Mouse (Mus musculus): ENCODE measurements around the gene Hoxd8.

The Hoxd8 gene

GRCm38 (mm10) chr2:74670632-74671188, 33.7 kb upstream of the Hoxd8 start:
- DNase-seq, result no peak

DNA sequence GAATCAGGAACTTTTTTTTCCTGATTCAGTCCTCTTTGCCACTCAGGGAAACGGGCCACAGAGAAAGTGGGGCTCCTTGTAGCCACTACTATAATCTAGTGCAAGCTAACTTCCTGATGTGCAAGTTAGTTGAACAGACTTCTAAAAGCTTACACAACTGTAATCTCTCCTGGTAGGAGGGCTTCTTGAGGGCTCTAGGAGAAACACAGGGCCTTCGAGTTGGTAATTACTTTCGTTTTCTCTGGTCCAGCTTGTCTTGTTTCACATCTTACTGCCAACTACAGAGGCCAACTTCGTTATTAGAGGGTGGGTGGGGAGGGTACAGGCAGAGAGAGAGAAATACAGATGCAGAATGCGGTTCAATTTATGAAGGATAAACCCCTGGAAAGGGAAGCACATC, 32.6 kb upstream of the Hoxd8 start:
- DNase-seq, result no peak

DNA sequence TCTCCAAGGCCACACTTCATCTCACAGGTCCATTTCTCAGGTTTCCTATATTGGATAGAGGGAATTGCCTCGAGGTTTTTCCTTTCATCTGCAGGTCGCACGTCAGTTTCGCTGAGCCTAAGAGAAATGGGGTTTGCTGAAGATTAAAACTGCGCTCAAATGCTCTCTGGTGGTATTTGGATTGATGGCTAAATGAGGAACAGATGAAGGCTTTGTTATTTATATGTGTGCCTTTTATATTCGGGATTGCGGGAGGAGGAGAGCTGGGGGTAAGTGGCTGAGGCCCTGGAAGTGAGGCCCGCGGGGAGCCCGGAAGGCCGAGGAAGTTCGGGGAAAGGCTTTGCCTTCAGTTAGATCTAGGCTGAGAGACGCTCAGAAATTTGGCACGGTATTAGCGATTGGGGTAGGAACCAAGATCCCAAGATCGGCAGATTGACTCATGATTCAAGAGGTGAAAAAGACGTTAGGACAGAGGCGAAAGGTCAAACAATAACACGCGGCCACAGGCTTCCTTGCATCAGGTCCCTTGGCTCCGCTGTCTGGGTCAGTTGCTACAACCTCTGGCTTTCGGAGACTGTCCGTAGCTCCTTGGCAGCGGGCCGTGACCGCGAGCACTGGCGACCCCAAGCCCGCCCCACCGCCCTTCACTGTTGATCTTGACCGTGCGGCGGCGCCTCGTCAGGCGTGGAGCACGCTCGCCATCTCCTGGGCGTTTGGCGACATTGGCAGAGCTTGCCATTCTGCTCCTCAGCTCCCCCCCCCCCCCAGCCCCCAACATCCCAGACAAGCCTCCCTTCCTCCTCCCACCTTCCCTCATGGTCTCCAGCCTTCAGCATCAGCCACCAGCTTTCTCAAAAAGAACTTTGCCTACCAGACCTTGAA, 31.7 kb upstream of the Hoxd8 start:
- DNase-seq, result peak; percentile 91

DNA sequence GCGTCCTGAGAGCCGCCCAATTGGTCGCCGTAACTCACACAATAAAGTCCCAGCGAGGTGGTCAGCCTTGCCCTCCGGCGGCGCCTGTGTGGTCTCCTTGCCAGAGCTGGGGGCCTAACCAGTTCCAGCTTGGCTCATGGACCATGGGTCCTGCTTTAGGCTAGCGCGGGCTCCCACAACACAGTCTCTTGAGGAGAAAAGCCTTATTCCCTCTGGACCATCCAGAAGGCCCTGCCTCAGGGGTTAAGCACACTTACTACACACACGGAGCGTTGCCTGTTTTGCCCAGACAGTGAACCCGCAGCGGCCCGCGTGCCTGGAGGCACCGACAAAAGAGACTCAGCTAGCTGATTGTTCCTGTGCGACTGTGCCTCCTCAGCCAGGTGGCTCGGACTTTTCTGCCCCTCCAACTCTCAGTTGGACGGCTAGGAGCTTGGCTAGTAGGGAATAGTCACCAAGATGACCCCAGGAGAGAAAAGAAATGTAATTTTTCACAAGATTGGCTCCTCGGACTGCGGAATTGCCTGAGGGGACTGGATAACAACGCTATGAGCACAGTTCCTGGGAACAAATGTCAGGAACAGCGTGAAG, 30.5 kb upstream of the Hoxd8 start:
- DNase-seq, result peak; percentile 80

DNA sequence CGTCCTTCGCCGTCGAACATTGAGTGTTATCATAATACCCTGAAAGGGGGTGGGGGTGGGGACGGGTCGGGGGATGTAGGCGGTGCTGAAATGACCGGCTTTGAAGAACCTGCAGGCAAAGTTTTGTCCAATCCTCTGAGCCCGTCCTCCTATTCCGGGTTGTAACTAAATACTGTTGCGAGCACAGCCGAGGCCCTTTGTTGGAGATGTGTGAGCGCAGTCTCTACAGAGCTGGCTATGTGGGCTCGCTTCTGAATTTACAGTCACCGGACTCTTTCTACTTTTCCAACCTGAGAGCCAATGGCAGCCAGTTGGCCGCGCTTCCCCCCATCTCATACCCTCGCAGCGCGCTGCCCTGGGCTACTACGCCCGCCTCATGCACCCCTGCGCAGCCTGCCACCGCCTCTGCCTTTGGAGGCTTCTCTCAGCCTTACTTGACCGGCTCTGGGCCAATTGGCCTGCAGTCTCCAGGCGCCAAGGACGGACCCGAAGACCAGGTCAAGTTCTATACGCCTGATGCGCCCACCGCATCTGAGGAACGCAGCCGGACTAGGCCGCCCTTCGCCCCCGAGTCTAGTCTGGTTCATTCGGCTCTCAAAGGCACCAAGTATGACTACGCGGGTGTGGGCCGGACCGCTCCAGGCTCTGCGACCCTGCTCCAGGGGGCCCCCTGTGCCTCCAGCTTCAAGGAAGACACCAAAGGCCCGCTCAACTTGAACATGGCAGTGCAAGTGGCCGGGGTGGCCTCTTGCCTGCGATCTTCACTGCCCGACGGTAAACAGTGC, 29.3 kb upstream of the Hoxd8 start, which contains the start of gene Hoxd12:
TSS of gene Hoxd12 (plus strand) at position 133 of the 785 bp plus-strand sequence.
- DNase-seq, result peak; percentile 83

DNA sequence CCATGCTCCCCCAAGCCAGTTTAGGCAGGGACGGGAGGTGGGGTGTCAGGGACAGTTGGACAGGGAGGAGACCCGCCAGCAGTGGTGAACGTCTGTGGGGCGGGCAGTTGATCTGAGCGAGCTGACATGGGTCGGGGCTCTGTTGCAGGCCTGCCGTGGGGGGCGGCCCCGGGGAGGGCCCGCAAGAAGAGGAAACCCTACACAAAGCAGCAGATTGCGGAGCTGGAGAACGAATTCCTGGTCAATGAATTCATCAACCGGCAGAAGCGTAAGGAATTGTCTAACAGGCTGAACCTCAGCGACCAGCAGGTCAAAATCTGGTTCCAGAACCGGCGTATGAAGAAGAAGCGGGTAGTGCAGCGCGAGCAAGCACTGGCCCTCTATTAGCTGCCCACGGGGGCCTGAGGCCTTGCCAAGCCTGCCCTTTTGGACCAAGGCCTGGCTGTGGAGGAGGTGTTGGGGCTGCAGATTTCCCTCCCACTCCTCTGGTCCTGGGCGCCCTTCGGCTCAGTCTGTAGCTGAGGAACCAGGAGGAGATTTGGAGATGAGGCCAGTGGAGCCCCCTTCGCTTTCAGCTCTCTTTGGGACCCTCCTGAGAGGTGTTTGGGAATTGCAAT, 28.6 kb upstream of the Hoxd8 start:
- DNase-seq, result peak; percentile 78

- DNase-seq, result peak; percentile 74
Observed at GRCm38 (mm10) chr2:74676376-74677052, 27.9 kb upstream of the Hoxd8 start.

- DNase-seq, result peak; percentile 65
Observed at GRCm38 (mm10) chr2:74677106-74677505, 27.3 kb upstream of the Hoxd8 start.

GRCm38 (mm10) chr2:74678891-74679595, 25.4 kb upstream of the Hoxd8 start, which contains the start of gene Hoxd11:
Gene Hoxd11, plus strand, starts transcription at chr2:74679557.
- DNase-seq, result peak; percentile 52

- peak; percentile 79 for DNase-seq
Observed at GRCm38 (mm10) chr2:74679596-74679971, 24.8 kb upstream of the Hoxd8 start.

DNA sequence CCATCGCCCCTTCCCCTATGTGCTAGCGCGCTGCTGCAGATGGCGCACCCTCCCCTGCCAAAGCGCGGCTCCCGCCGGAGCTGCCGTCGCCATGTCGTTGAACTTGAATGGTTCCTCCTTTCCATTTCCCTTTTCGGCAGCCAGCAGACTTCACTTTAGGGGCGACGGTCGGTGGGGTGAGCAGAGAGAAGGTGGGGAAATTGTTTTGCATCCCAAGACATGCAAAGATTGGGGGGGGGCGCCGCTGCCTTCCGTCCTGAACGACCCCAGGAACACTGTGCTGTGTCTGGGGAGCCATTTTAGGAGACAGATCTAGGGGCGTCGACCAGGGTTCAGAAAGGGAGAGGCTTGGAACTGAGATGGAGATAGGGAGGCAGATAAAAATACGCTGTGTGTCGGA, 24.4 kb upstream of the Hoxd8 start:
- DNase-seq, result no peak

DNA sequence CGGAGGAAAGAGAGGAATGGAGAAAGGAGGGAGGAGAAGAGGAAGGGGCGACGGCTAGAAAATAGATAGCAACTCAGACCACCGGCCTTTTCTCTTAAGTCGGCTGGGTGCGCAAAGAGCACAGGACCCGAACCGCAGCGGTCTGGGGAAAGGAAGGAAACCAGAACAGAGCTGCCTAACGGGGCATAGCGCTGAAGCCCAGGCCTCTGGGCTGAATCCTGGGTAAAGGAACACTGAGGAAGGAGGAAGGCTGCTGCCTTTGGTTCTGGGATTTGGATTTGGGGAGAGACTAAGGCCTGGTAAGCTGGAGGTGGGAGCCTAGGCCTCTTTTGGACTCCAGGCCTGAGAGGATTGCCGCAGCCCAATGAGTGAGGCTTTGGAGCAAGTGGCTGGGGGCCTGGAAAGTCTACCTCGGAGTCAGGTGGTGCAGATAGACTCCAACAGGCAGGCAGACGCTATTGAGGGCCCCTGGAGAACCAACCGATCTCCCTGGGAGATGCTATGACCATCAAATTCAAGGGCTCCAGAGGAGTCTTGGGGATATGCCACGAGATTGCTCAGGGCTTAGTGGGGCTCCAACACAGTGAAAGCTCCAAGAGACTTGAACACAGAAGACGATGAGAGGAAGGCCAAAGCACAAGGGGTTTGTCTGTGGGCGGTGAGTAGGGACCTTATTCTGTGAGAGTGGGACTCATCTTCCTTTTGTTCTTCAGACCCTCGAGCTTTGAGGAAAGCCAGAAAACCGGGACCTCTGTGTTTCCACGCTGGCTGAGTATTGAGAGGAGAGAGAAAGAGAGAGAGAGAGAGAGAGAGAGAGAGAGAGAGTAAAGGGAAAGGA, 23.6 kb upstream of the Hoxd8 start:
- peak; percentile 53 for DNase-seq

DNA sequence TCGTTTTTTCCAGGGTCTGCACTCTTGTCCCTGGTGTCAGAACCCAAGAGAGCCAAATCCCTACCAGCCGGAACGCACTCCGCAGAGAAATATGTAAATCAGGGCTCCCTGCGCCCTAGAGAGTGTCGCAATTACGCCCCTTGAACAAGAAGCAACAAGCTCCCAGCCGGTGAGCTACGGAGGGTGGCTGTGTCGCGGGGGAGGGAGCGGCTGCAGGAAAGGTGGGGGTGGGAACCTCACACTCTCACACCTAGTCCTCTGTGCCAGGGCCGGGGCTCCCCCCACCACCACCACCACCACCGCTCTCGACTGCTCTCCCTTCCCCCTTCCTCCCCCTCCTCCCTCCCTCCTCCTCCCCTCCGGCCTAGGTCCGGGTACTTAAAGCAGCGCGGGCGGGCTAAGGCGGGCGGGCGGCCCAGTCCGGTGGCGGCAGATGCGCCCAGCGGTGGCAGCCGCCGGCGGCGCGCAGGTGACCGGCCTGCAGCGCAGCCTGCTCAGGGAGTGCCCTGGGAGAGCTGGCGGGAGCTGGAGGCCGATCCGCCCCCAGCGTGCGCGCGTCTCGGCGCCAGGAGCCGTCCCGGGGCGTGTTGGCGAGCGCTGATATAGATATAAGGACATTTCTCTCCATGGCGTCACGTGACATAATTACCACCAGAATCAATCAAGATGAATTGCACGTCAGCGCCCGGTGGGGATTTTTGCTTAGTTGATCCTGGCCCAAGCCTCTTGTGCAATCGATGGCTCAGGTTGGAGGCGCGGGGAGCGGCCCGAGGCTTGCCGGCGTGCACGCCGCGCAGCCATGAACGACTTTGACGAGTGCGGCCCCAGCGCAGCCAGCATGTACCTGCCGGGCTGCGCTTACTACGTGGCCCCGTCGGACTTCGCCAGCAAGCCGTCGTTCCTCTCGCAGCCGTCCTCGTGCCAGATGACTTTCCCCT, 22.6 kb upstream of the Hoxd8 start:
- peak; percentile 89 for DNase-seq

DNA sequence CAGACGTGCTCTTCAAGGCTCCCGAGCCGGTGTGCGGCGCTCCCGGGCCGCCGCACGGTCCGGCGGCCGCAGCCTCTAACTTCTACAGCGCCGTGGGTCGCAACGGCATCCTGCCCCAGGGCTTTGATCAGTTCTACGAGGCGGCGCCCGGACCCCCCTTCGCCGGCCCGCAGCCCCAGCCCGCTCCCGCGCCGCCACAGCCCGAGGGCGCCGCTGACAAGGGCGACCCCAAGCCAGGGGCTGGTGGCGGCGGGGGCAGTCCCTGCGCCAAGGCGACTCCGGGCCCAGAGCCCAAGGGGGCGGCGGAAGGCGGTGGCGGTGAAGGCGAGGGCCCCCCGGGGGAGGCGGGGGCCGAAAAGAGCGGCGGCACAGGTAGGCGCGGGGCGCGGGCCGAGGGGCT, 21.6 kb upstream of the Hoxd8 start:
- peak; percentile 76 for DNase-seq

DNA sequence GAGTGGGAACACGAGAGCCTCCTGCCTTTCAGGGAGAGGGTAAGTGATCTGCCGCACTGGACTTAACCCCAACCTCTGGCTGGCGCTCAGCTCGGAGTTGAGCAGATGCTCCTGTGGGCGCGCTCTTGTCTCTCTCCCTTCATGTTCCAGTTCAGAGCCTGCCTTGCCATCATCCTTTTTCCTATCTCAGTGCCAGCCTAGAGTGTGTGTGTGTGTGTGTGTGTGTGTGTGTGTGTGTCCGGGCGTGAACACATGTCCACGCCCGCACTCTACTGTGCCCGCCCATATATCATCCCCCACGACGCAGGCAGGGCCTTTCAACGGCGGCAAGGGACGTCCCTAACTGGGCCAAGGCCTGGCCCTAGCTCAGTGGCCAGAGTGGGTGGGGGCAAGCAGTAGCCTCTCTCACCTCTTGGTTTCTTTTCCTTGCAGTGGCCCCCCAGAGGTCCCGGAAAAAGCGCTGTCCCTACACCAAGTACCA, 20.9 kb upstream of the Hoxd8 start:
- DNase-seq, result peak; percentile 82

DNA sequence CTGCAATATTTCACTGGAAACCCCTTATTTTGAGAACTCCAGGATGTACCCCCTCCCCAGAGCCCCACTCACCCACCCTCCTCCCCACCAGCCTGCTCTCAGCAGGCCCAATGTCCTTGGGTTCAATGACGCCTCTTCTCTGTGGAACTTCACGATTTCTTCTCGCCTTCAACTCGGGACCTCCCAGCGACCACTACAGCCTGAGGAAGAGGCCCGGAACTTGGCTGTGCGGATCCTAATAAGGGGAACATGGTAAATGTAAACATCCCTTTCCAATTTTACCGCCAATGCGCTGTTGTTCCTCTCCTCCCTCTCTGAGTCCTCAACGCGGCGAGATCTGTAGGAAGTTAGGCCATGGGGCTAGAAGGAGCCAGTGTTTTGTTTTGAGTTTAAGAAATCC, 20.3 kb upstream of the Hoxd8 start:
- no peak for DNase-seq

DNA sequence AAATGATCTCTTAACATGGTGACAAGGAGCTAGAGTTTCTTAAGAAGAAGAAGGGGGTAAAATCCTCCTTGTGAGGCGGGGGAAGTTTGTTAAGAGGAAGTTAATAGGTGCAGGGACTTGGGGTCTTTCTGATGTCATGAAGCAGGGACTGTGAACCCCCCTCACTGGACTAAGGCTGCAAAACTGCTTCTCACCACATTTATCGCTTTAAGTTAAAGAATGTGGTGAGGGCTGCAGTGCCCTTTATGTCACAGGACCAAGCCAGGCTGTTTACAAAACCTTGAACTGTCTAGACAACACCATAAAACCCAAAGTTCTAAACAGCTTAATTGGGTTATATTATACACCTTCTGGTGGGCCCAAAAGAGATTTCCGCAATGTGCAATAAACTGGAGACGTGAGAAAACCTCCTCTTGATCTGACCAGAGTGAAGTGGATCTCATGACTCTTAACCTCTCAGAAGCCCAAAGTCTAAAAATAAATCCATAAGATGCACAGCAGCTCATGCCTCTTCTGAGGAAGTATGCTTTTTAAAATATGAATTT, 19.3 kb upstream of the Hoxd8 start:
- DNase-seq, result peak; percentile 28

GRCm38 (mm10) chr2:74686301-74686987, 18.0 kb upstream of the Hoxd8 start:
- DNase-seq, result peak; percentile 82
